Mouse (Mus musculus): ENCODE results near the gene Stk11.

GRCm38 (mm10) chr10:80092690-80093089, 22.9 kb upstream of the Stk11 start:
- TF ChIP-seq ZNF384 (IDR thresholded peaks at IDR 0.05; ENCODE audit: low read depth, low read length) (no peak), HCFC1 (IDR thresholded peaks at IDR 0.05; ENCODE audit: borderline replicate concordance, insufficient read depth, low read length) (no peak), ZC3H11A (IDR thresholded peaks at IDR 0.05; ENCODE audit: borderline replicate concordance, low read depth, low read length) (no peak)
